Mouse (Mus musculus): ENCODE results near the gene 1700025G04Rik.

- TF ChIP-seq CTCF (IDR thresholded peaks at IDR 0.05; ENCODE audit: low read depth) (no peak), EP300 (IDR thresholded peaks at IDR 0.05; ENCODE audit: low read depth) (no peak)
These were observed 49.9 kb downstream of the 1700025G04Rik start for GRCm38 (mm10) chr1:152040053-152040452.

Measured in heart, postnatal 0 days (tissue).